Mouse (Mus musculus) intestine, embryonic 15.5 days (tissue): ENCODE measurements around the gene Uqcrq. TPM values are rescaled to one million over a fixed set of nuclear protein-coding genes. Genes with fewer than 3 reads are reported as not detected.

Experiments
- ATAC-seq: fragments of 200-750 bp; cut with Nextera tagmentation; 2 replicates; pipeline ENCODE4 v1.8.0; 2017; ENCODE audit warnings: moderate TSS enrichment, moderate library complexity
- H3K27ac ChIP-seq: fragments of 300-500 bp; sonication (generic); 2 replicates; pipeline ENCODE4 v1.5.1; 2015; ENCODE audit warnings: mild to moderate bottlenecking, inconsistent platforms
- H3K27me3 ChIP-seq: fragments of 300-500 bp; sonication (generic); replicated peaks from 2 replicates; pipeline ENCODE4 v1.6.1; 2015; ENCODE audit warnings: inconsistent platforms
- H3K36me3 ChIP-seq: fragments of 300-500 bp; sonication (generic); 2 replicates; pipeline ENCODE4 v1.6.1; 2015; ENCODE audit warnings: inconsistent platforms
- H3K4me1 ChIP-seq: fragments of 300-500 bp; sonication (generic); replicated peaks from 2 replicates; pipeline ENCODE4 v1.6.1; 2015; ENCODE audit warnings: inconsistent platforms
- H3K4me2 ChIP-seq: fragments of 300-500 bp; sonication (generic); replicated peaks from 2 replicates; pipeline ENCODE4 v1.6.1; 2015; ENCODE audit warnings: mild to moderate bottlenecking, inconsistent platforms
- H3K4me3 ChIP-seq: fragments of 300-500 bp; sonication (generic); replicated peaks from 2 replicates; pipeline ENCODE4 v1.5.1; 2015; ENCODE audit warnings: inconsistent platforms
- H3K9ac ChIP-seq: fragments of 300-500 bp; sonication (generic); 2 replicates; pipeline ENCODE4 v1.6.1; 2015; ENCODE audit warnings: inconsistent platforms
- H3K9me3 ChIP-seq: fragments of 300-500 bp; sonication (generic); 2 replicates; pipeline ENCODE4 v1.6.1; 2016; ENCODE audit warnings: inconsistent platforms
- WGBS: fragments of 180-500 bp; shearing (Covaris S2); methylation state at CpG from one replicate; pipeline ENCODE4 v1.1.7; 2015; 5-methylcytosine and 5-hydroxymethylcytosine counted together
- polyA plus RNA-seq: library from polyadenylated mRNA; unstranded; fragments of >200 nt; fragmentation: Nextera tagmentation; extraction: Ambion mirVana; gene quantifications from 2 replicates; pipeline ENCODE4 v1.2.1, GENCODE M21; 2015

Uqcrq gene
- polyA plus RNA-seq, 1 experiment from 2014 or later = 791 TPM

GRCm38 (mm10) chr11:53463551-53464424 lies 33.2 kb upstream of the Uqcrq start:
- H3K4me3 ChIP-seq = peak overlapping the region; percentile 48
- WGBS = 7% methylated on average over 55 of the region's 55 CpGs
- H3K9me3 ChIP-seq = no peaks in the 10 kb centered on the region
- H3K4me2 ChIP-seq = peak overlapping the region; percentile 97
- H3K27me3 ChIP-seq = peaks cover 58% of the 10 kb centered on the region
- no peak overlapping the region for H3K27ac ChIP-seq
- H3K36me3 ChIP-seq = no peaks in the 10 kb centered on the region
- H3K9ac ChIP-seq = peak overlapping the region; percentile 46; the same call in 1 of the 2 replicates
- peaks cover 15% of the 10 kb centered on the region for H3K4me1 ChIP-seq
- peak; percentile 20; the same call in 1 of the 2 replicates for ATAC-seq

- H3K4me2 ChIP-seq = no peak overlapping the region
- no peaks in the 10 kb centered on the region for H3K9me3 ChIP-seq
- WGBS = 30% methylated on average over 5 of the region's 5 CpGs
- H3K4me3 ChIP-seq = no peak overlapping the region
- no peaks in the 10 kb centered on the region for H3K36me3 ChIP-seq
- H3K27ac ChIP-seq = no peak overlapping the region
- H3K9ac ChIP-seq = no peak overlapping the region
- ATAC-seq = no peak
- H3K4me1 ChIP-seq = peaks cover 18% of the 10 kb centered on the region
- H3K27me3 ChIP-seq = peaks cover 56% of the 10 kb centered on the region
Measured at GRCm38 (mm10) chr11:53461727-53462126, 31.1 kb upstream of the Uqcrq start.

- Histone ChIP-seq H3K27me3 (peaks cover 41% of the 10 kb centered on the region), H3K4me3 (no peak overlapping the region), H3K36me3 (no peaks in the 10 kb centered on the region), H3K9ac (no peak overlapping the region), H3K4me2 (no peak overlapping the region), H3K9me3 (no peaks in the 10 kb centered on the region), H3K4me1 (peaks cover 21% of the 10 kb centered on the region), H3K27ac (no peak overlapping the region)
- 83% methylated on average over 3 of the region's 3 CpGs for WGBS
- no peak for ATAC-seq
Measured at GRCm38 (mm10) chr11:53460192-53460591, 29.6 kb upstream of the Uqcrq start.

- Histone ChIP-seq H3K9ac (no peak overlapping the region), H3K27me3 (peaks cover 31% of the 10 kb centered on the region), H3K36me3 (no peaks in the 10 kb centered on the region), H3K4me1 (peaks cover 20% of the 10 kb centered on the region), H3K9me3 (no peaks in the 10 kb centered on the region), H3K4me3 (no peak overlapping the region), H3K4me2 (no peak overlapping the region), H3K27ac (no peak overlapping the region)
- no peak for ATAC-seq
- WGBS = 68% methylated on average over 3 of the region's 3 CpGs
Measured at GRCm38 (mm10) chr11:53458996-53459395, 28.4 kb upstream of the Uqcrq start.

- no peaks in the 10 kb centered on the region for H3K36me3 ChIP-seq
- WGBS = 9% methylated on average over 29 of the region's 29 CpGs
- peaks cover 16% of the 10 kb centered on the region for H3K27me3 ChIP-seq
- peaks cover 10% of the 10 kb centered on the region; the same call in 1 of the 2 replicates for H3K4me1 ChIP-seq
- H3K27ac ChIP-seq = no peak overlapping the region
- H3K9ac ChIP-seq = peak overlapping the region; percentile 55
- ATAC-seq = peak; percentile 52
- peak overlapping the region; percentile 48 for H3K4me3 ChIP-seq
- peak overlapping the region; percentile 86 for H3K4me2 ChIP-seq
- H3K9me3 ChIP-seq = no peaks in the 10 kb centered on the region
Measured at GRCm38 (mm10) chr11:53457372-53457954, 26.8 kb upstream of the Uqcrq start.

- peak; percentile 86 for ATAC-seq
- 5% methylated on average over 41 of the region's 42 CpGs for WGBS
- Histone ChIP-seq H3K27ac (no peak within 1 kb of the TSS), H3K9ac (peak within 1 kb of the TSS; percentile 55), H3K4me3 (peak within 1 kb of the TSS; percentile 48), H3K4me1 (peaks cover 10% of the 10 kb centered on the region; the same call in 1 of the 2 replicates), H3K9me3 (no peaks in the 10 kb centered on the region), H3K27me3 (peaks cover 9% of the 10 kb centered on the region), H3K4me2 (peak within 1 kb of the TSS; percentile 86), H3K36me3 (no peaks in the 10 kb centered on the region)
Measured at GRCm38 (mm10) chr11:53456474-53457371, 26.1 kb upstream of the Uqcrq start, which contains the start of the genes Gm10447 and Shroom1. Gm10447 (minus strand) TSS chr11:53457110. Shroom1 (plus strand) TSS chr11:53457205.

GRCm38 (mm10) chr11:53453031-53453430 lies 22.4 kb upstream of the Uqcrq start:
- no peaks in the 10 kb centered on the region for H3K9me3 ChIP-seq
- WGBS = 79% methylated on average over 5 of the region's 5 CpGs
- H3K36me3 ChIP-seq = no peaks in the 10 kb centered on the region
- H3K9ac ChIP-seq = no peak overlapping the region
- H3K4me2 ChIP-seq = no peak overlapping the region
- 0 out of 2 replicates have a peak, but pooled peaks cover 2% of the 10 kb centered on the region for H3K27me3 ChIP-seq
- peaks cover 21% of the 10 kb centered on the region for H3K4me1 ChIP-seq
- no peak for ATAC-seq
- no peak overlapping the region for H3K4me3 ChIP-seq
- no peak overlapping the region for H3K27ac ChIP-seq

- peaks cover 18% of the 10 kb centered on the region for H3K4me1 ChIP-seq
- H3K4me2 ChIP-seq = no peak overlapping the region
- no peak overlapping the region for H3K9ac ChIP-seq
- ATAC-seq = no peak
- 97% methylated on average over 9 of the region's 9 CpGs for WGBS
- no peaks in the 10 kb centered on the region for H3K36me3 ChIP-seq
- no peaks in the 10 kb centered on the region for H3K9me3 ChIP-seq
- H3K27me3 ChIP-seq = no peaks in the 10 kb centered on the region
- no peak overlapping the region for H3K27ac ChIP-seq
- H3K4me3 ChIP-seq = no peak overlapping the region
Measured at GRCm38 (mm10) chr11:53452396-53452795, 21.8 kb upstream of the Uqcrq start.

DNA sequence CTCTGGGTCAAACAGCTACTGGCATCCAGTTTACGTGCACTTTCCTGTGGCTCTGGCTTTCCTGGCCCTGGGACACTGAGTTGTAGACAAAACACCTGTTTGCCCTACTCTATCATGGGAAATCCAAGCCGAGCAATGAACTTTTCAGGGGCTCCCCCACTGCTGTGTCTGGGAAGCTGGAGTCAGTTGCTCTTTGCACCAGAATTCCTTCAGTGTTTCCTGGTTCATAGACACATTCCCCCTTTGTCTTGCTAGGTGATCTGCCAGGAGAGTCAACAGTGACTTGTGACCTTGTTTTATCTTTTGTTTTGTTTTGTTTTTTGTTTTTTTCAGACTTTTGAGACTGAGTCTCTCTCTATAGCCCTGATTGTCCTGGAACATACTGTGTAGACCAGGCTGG lies 20.7 kb upstream of the Uqcrq start:
- peak; percentile 46; the same call in 1 of the 2 replicates for ATAC-seq
- no peaks in the 10 kb centered on the region for H3K36me3 ChIP-seq
- H3K9me3 ChIP-seq = no peaks in the 10 kb centered on the region
- H3K27me3 ChIP-seq = no peaks in the 10 kb centered on the region
- peaks cover 12% of the 10 kb centered on the region for H3K4me1 ChIP-seq
- H3K27ac ChIP-seq = peak overlapping the region; percentile 67; the same call in 1 of the 2 replicates
- 35% methylated on average over 2 of the region's 2 CpGs for WGBS
- no peak overlapping the region for H3K4me2 ChIP-seq
- H3K9ac ChIP-seq = no peak overlapping the region
- no peak overlapping the region for H3K4me3 ChIP-seq

DNA sequence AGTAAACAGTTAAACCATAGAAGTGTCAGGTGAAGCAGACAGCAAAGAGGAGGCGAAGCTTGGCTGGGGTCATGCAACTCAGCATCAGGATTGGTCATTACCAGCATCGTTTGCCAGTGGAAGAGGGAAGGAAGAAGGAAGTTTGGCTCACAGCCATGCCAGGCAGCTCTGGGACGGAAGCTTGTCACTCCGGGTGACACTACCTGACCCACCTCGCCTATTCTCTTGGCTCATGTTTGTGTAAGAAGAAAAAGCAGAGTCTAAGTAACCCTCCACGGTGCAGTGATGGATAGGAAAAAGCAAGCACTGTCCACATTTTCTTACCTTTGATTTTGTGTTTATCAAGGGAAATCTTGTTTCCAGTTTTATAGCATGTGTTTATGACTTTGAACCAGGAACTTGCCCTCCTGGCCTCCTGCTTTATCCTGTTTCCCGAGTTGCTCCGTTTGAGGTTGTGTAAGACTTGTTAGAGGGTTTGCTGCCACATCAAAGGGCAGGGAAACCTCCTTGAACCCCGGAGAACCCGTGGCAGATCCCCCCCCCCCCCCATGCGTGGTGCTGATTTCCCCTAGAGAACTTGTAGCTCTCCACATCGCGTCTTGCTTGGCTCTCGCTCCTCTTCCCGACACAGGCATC lies 19.6 kb upstream of the Uqcrq start:
- peak overlapping the region; percentile 67; the same call in 1 of the 2 replicates for H3K27ac ChIP-seq
- peak; percentile 79 for ATAC-seq
- WGBS = 30% methylated on average over 15 of the region's 15 CpGs
- H3K4me3 ChIP-seq = no peak overlapping the region
- H3K4me1 ChIP-seq = peaks cover 11% of the 10 kb centered on the region; the same call in 1 of the 2 replicates
- H3K9me3 ChIP-seq = no peaks in the 10 kb centered on the region
- no peak overlapping the region for H3K9ac ChIP-seq
- no peaks in the 10 kb centered on the region for H3K27me3 ChIP-seq
- H3K4me2 ChIP-seq = 0 out of 2 replicates have a peak overlapping the region, but pooled peaks have one; percentile 17
- H3K36me3 ChIP-seq = no peaks in the 10 kb centered on the region

- Histone ChIP-seq H3K36me3 (no peaks in the 10 kb centered on the region), H3K27ac (no peak overlapping the region), H3K27me3 (no peaks in the 10 kb centered on the region), H3K4me1 (peaks cover 11% of the 10 kb centered on the region; the same call in 1 of the 2 replicates), H3K4me2 (no peak overlapping the region), H3K9me3 (no peaks in the 10 kb centered on the region), H3K4me3 (no peak overlapping the region), H3K9ac (no peak overlapping the region)
- 81% methylated on average over 1 of the region's 1 CpGs for WGBS
- ATAC-seq = no peak
Measured at GRCm38 (mm10) chr11:53448529-53448928, 17.9 kb upstream of the Uqcrq start.
